Mouse (Mus musculus) CH12.LX (cell line): ENCODE measurements around the gene Boc. TPM values are rescaled to one million over a fixed set of nuclear protein-coding genes. Genes with fewer than 3 reads are reported as not detected.

Experiments
- DNase-seq: peaks from one replicate; pipeline ENCODE4 v3.0.0-alpha.2; 2013; ENCODE audit errors: extremely low read depth
- H3K27ac ChIP-seq: 2 replicates; pipeline ENCODE4 v1.5.1; 2012; ENCODE audit warnings: low read depth, mild to moderate bottlenecking, control low read depth, moderate library complexity; ENCODE audit not compliant: insufficient read depth
- H3K27me3 ChIP-seq: replicated peaks from 2 replicates; pipeline ENCODE3; 2012; ENCODE audit warnings: inconsistent platforms
- H3K36me3 ChIP-seq, 2 experiments: replicated peaks in 1 of 2; 2 replicates each; pipeline versions ENCODE3 to v1.6.1; 2012; ENCODE audit warnings: inconsistent platforms in 1 of 2, low read length in 1 of 2, mild to moderate bottlenecking in 1 of 2, mixed read lengths in 1 of 2, moderate library complexity in 1 of 2; ENCODE audit not compliant: control insufficient read depth in 1 of 2, insufficient read depth in 1 of 2
- H3K4me1 ChIP-seq, 2 experiments: 2 replicates each; pipeline ENCODE4 v1.6.1; 2012; ENCODE audit warnings: inconsistent platforms in 1 of 2, moderate library complexity in 1 of 2; ENCODE audit not compliant: insufficient read depth in 2 of 2, control insufficient read depth in 1 of 2
- H3K4me2 ChIP-seq: 2 replicates; pipeline ENCODE4 v1.6.1; 2012; ENCODE audit warnings: low read depth, mild to moderate bottlenecking, control low read depth; ENCODE audit not compliant: poor library complexity, insufficient read depth, severe bottlenecking
- H3K4me3 ChIP-seq, 3 experiments: fragments of 150-350 bp in 1 of 3; sonication (generic) in 1 of 3; replicated peaks in 1 of 3; 2 replicates each; pipeline versions ENCODE3 to v1.5.1; 2011 to 2012; ENCODE audit warnings: low read depth in 2 of 3, low read length in 2 of 3, mild to moderate bottlenecking in 2 of 3, moderate library complexity in 2 of 3, control low read depth in 1 of 3, improper control_type of control experiment in 1 of 3, inconsistent platforms in 1 of 3, mixed read lengths in 1 of 3; ENCODE audit not compliant: poor library complexity in 1 of 3
- H3K79me2 ChIP-seq: replicated peaks from 2 replicates; pipeline ENCODE4 v1.6.1; 2012; ENCODE audit warnings: mild to moderate bottlenecking, moderate library complexity; ENCODE audit not compliant: control insufficient read depth, poor library complexity, insufficient read depth, severe bottlenecking; ENCODE audit errors: extremely low read depth
- H3K9ac ChIP-seq: 2 replicates; pipeline ENCODE4 v1.6.1; 2012; ENCODE audit warnings: low read depth, mild to moderate bottlenecking, control low read depth, moderate library complexity; ENCODE audit not compliant: insufficient read depth
- H3K9me3 ChIP-seq: replicated peaks from 2 replicates; pipeline ENCODE3; 2012; ENCODE audit warnings: low read length, inconsistent platforms, mixed read lengths
- CHD1 ChIP-seq: IDR thresholded peaks from 2 replicates; pipeline ENCODE4 v1.6.1; 2012; ENCODE audit warnings: low read depth, low read length, improper control_type of control experiment, inconsistent platforms
- EP300 ChIP-seq: IDR thresholded peaks from 2 replicates; pipeline ENCODE4 v1.6.1; 2011; ENCODE audit warnings: low read length, improper control_type of control experiment
- GABPA ChIP-seq: IDR thresholded peaks from 2 replicates; pipeline ENCODE4 v1.6.1; 2012; ENCODE audit warnings: low read depth, low read length, improper control_type of control experiment, inconsistent platforms; ENCODE audit not compliant: insufficient replicate concordance
- IRF4 ChIP-seq: IDR thresholded peaks from 2 replicates; pipeline ENCODE4 v1.6.1; 2014; ENCODE audit warnings: low read depth, mild to moderate bottlenecking, inconsistent platforms, low read length, improper control_type of control experiment
- JUN ChIP-seq: IDR thresholded peaks from 2 replicates; pipeline ENCODE4 v1.6.1; 2011; ENCODE audit warnings: low read depth, mild to moderate bottlenecking, low read length, improper control_type of control experiment, moderate library complexity; ENCODE audit not compliant: insufficient read depth
- JUND ChIP-seq: conservative IDR thresholded peaks from 2 replicates; pipeline ENCODE4 v1.6.1; 2011; ENCODE audit warnings: low read depth, low read length, improper control_type of control experiment
- KAT2A ChIP-seq: IDR thresholded peaks from 2 replicates; pipeline ENCODE4 v1.6.1; 2012; ENCODE audit warnings: low read length, improper control_type of control experiment, inconsistent platforms; ENCODE audit not compliant: insufficient replicate concordance
- MAFK ChIP-seq: IDR thresholded peaks from 2 replicates; pipeline ENCODE4 v1.6.1; 2011; ENCODE audit warnings: low read length, improper control_type of control experiment; ENCODE audit not compliant: insufficient replicate concordance
- MXI1 ChIP-seq: IDR thresholded peaks from 2 replicates; pipeline ENCODE4 v1.6.1; 2011; ENCODE audit warnings: mild to moderate bottlenecking, low read depth, low read length, improper control_type of control experiment
- MYC ChIP-seq: IDR thresholded peaks from 2 replicates; pipeline ENCODE4 v1.6.1; 2011; ENCODE audit warnings: low read depth, mild to moderate bottlenecking, improper control_type of control experiment, low read length
- NELFE ChIP-seq: IDR thresholded peaks from 2 replicates; pipeline ENCODE4 v1.6.1; 2011; ENCODE audit warnings: low read depth, low read length, improper control_type of control experiment
- PAX5 ChIP-seq: IDR thresholded peaks from 2 replicates; pipeline ENCODE4 v1.6.1; 2012; ENCODE audit warnings: low read length, inconsistent platforms, mixed read lengths
- POLR2A ChIP-seq: IDR thresholded peaks from 2 replicates; pipeline ENCODE4 v1.6.1; 2011; ENCODE audit warnings: low read depth, mild to moderate bottlenecking, improper control_type of control experiment, low read length
- RCOR1 ChIP-seq: conservative IDR thresholded peaks from 2 replicates; pipeline ENCODE4 v1.6.1; 2012; ENCODE audit warnings: low read depth, mild to moderate bottlenecking, inconsistent platforms, low read length, improper control_type of control experiment
- SIN3A ChIP-seq: IDR thresholded peaks from 2 replicates; pipeline ENCODE4 v1.6.1; 2012; ENCODE audit warnings: low read length, improper control_type of control experiment, inconsistent platforms
- SMC3 ChIP-seq: IDR thresholded peaks from 2 replicates; pipeline ENCODE4 v1.6.1; 2011; ENCODE audit warnings: low read depth, low read length, improper control_type of control experiment
- UBTF ChIP-seq: IDR thresholded peaks from 2 replicates; pipeline ENCODE4 v1.6.1; 2012; ENCODE audit warnings: low read depth, mild to moderate bottlenecking, inconsistent platforms, low read length, improper control_type of control experiment, moderate library complexity
- USF2 ChIP-seq: conservative IDR thresholded peaks from 2 replicates; pipeline ENCODE4 v1.6.1; 2011; ENCODE audit warnings: low read depth, low read length, improper control_type of control experiment
- ZC3H11A ChIP-seq: IDR thresholded peaks from 2 replicates; pipeline ENCODE4 v1.6.1; 2012; ENCODE audit warnings: low read depth, mild to moderate bottlenecking, inconsistent platforms, low read length, improper control_type of control experiment
- ZNF384 ChIP-seq: IDR thresholded peaks from 2 replicates; pipeline ENCODE4 v1.6.1; 2012; ENCODE audit warnings: low read depth, low read length, improper control_type of control experiment, inconsistent platforms
- dilution Hi-C: fragments of 300-500 bp; cut with MboI; formaldehyde crosslinking; loops from 2 replicates; pipeline ENCODE4 v1.14.3; 2020; ENCODE audit warnings: low sequenced_read_pairs; ENCODE audit not compliant: extremely low pct_unique_long_range_greater_than_20kb, extremely low pct_ligation_motif_present
- in situ Hi-C: fragments of 300-500 bp; cut with MboI; formaldehyde crosslinking; loops from 3 replicates; pipeline ENCODE4 v1.14.3; 2019; ENCODE audit warnings: low sequenced_read_pairs, low pct_ligation_motif_present, low pct_unique_long_range_greater_than_20kb, mixed read lengths
- polyA plus RNA-seq: library from polyadenylated mRNA; unstranded; fragments of >175 nt; gene quantifications from 2 replicates; pipeline ENCODE4 v1.2.1, GENCODE M21; 2012; ENCODE audit warnings: low read depth; ENCODE audit not compliant: insufficient read length
- total RNA-seq, 2 experiments: library from RNA; depleted of rRNA; stranded (reverse); fragments of 300-350 nt in 1 of 2; fragments of >200 nt in 1 of 2; gene quantifications; 2 replicates each; pipeline ENCODE4 v1.2.3; 2012 to 2014

Gene Boc
- total and polyA plus RNA-seq, 3 experiments = 0.25 to 1.5 (median 0.67) TPM

- H3K4me2 ChIP-seq = no peak overlapping the region
- no peak for DNase-seq
- H3K27me3 ChIP-seq = no peaks in the 10 kb centered on the region
- dilution Hi-C loops = no loop called here
- no peaks in the 10 kb centered on the region for H3K9me3 ChIP-seq
- no peaks in the 10 kb centered on the region for H3K79me2 ChIP-seq
- no peak overlapping the region for H3K4me3 ChIP-seq
- H3K27ac ChIP-seq = no peak overlapping the region
- H3K9ac ChIP-seq = no peak overlapping the region
- H3K36me3 ChIP-seq = no peaks in the 10 kb centered on the region
- in situ Hi-C loops = no loop called here
- TF ChIP-seq PAX5 = no peak
- TF ChIP-seq POLR2A = no peak
- peak; percentile 51 for TF ChIP-seq IRF4
- peaks cover 0 to 26% of the 10 kb centered on the region in 2 experiments; a peak in 2 of 4 replicates for H3K4me1 ChIP-seq
These were observed 5.7 kb upstream of the Boc start for GRCm38 (mm10) chr16:44564359-44564758.

DNA sequence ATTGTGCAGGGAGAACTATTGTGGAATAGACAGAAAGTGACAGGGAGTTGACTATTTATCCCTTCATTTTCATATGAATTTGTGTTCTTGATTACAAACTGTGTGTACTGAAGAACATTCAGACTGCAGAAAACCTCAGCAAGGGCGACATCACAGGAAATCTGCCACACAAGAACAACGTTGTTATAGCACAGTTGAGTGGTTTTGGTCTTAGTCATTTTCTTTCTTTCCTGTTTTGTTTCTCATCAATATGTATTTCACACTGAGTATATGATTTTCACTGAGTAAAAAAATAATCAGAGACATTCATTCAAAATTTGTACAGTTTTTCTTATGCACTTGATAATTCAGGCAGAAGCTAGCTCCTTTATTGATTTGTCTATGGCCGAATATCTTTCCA is 3.4 kb upstream of the Boc start:
- Histone ChIP-seq H3K4me2 (no peak overlapping the region), H3K36me3 (no peaks in the 10 kb centered on the region), H3K4me1 (peaks cover 0 to 26% of the 10 kb centered on the region in 2 experiments; a peak in 2 of 4 replicates), H3K79me2 (no peaks in the 10 kb centered on the region), H3K9me3 (no peaks in the 10 kb centered on the region), H3K27ac (no peak overlapping the region), H3K4me3 (no peak overlapping the region), H3K27me3 (no peaks in the 10 kb centered on the region), H3K9ac (no peak overlapping the region)
- TF ChIP-seq JUN (no peak), SIN3A (no peak), RCOR1 (no peak), UBTF (no peak), SMC3 (no peak), USF2 (no peak), KAT2A (no peak), EP300 (peak; percentile 59; the same call in 1 of the 2 replicates), MXI1 (no peak), POLR2A (no peak), CHD1 (no peak), NELFE (no peak), ZC3H11A (no peak), MAFK (no peak), GABPA (no peak), MYC (no peak), ZNF384 (no peak), JUND (peak; percentile 66; the same call in 1 of the 2 replicates), IRF4 (0 out of 2 replicates have a peak, but pooled peaks have one; percentile 23)
- dilution Hi-C loops = no loop called here
- DNase-seq = peak; percentile 29
- in situ Hi-C loops = no loop called here
